8 mouse cellular contexts compared by ENCODE assay signal in genomic region chr9:106160426-106160825, GRCm38 (mm10). TPM values are rescaled to one million over a fixed set of nuclear protein-coding genes. Genes with fewer than 3 reads are reported as not detected.
DNase-seq lines count a peak whose midpoint lies in the region; ATAC-seq lines count a peak whose summit lies in the region.

No protein-coding gene starts in this region.

- DNase-seq in heart, adult 11 months, result no peak
- DNase-seq in MN1 (ENCODE audit: low spot score), result peak; percentile 40
- DNase-seq in midbrain, embryonic 10.5 days (ENCODE audit: low spot score), result no peak
- DNase-seq in ovary, adult 18-20 months (ENCODE audit: low spot score), result no peak
- no peak for DNase-seq in urinary bladder, postnatal 36 days (ENCODE audit: low spot score in 2 of 2)
- no peak for DNase-seq in left cerebral cortex, postnatal 4 days

- peak overlapping the region; percentile 65 for H3K4me2 ChIP-seq in heart, embryonic 16.5 days (ENCODE audit: low read depth, low read length)
- H3K4me2 ChIP-seq in hindbrain, embryonic 13.5 days, result peak overlapping the region; percentile 64

- peaks cover 5% of the 10 kb centered on the region; the same call in 1 of the 2 replicates for H3K4me1 ChIP-seq in heart, embryonic 16.5 days (ENCODE audit: control insufficient read depth, insufficient read depth, low read length)
- H3K4me1 ChIP-seq in hindbrain, embryonic 13.5 days (replicated peaks), result peaks cover 34% of the 10 kb centered on the region
- peaks cover 43% of the 10 kb centered on the region for H3K4me1 ChIP-seq in midbrain, embryonic 10.5 days

- peak overlapping the region; percentile 72 for H3K4me3 ChIP-seq in heart, embryonic 16.5 days (ENCODE audit: low read length)
- H3K4me3 ChIP-seq in hindbrain, embryonic 13.5 days, result peak overlapping the region; percentile 49
- peak overlapping the region; percentile 69 for H3K4me3 ChIP-seq in midbrain, embryonic 10.5 days

- ATAC-seq in heart, embryonic 16.5 days (replicated peaks; ENCODE audit: extremely low read depth, insufficient read depth, low FRiP score), result no peak
- no peak for ATAC-seq in hindbrain, embryonic 13.5 days (ENCODE audit: low FRiP score)

- no peaks in the 10 kb centered on the region for H3K9me3 ChIP-seq in heart, embryonic 16.5 days (replicated peaks; ENCODE audit: control insufficient read depth, low read length)
- H3K9me3 ChIP-seq in hindbrain, embryonic 13.5 days, result no peaks in the 10 kb centered on the region
- no peaks in the 10 kb centered on the region for H3K9me3 ChIP-seq in midbrain, embryonic 10.5 days (replicated peaks)

- WGBS in heart, embryonic 16.5 days, result 36% methylated on average over 5 of the region's 5 CpGs
- 48% methylated on average over 5 of the region's 5 CpGs for WGBS in hindbrain, embryonic 13.5 days
- WGBS in midbrain, embryonic 10.5 days, result 46% methylated on average over 5 of the region's 5 CpGs

- intact Hi-C loops in left cerebral cortex, postnatal 4 days (cut with DNase I), result no loop called here

- H3K9ac ChIP-seq in heart, embryonic 16.5 days (ENCODE audit: low read length), result peak overlapping the region; percentile 81
- H3K9ac ChIP-seq in hindbrain, embryonic 13.5 days, result peak overlapping the region; percentile 73

- H3K27me3 ChIP-seq in heart, embryonic 16.5 days (ENCODE audit: control insufficient read depth, insufficient read depth, low read length), result no peaks in the 10 kb centered on the region
- no peaks in the 10 kb centered on the region; the same call in 1 of the 2 replicates for H3K27me3 ChIP-seq in hindbrain, embryonic 13.5 days
- peaks cover 4% of the 10 kb centered on the region; the same call in 1 of the 2 replicates for H3K27me3 ChIP-seq in midbrain, embryonic 10.5 days (ENCODE audit: low read depth, poor library complexity, severe bottlenecking)

- H3K27ac ChIP-seq in heart, embryonic 16.5 days (ENCODE audit: low read length), result peak overlapping the region; percentile 92
- peak overlapping the region; percentile 99 for H3K27ac ChIP-seq in hindbrain, embryonic 13.5 days
- H3K27ac ChIP-seq in midbrain, embryonic 10.5 days (replicated peaks), result peak overlapping the region; percentile 98

- no peaks in the 10 kb centered on the region for H3K36me3 ChIP-seq in heart, embryonic 16.5 days (ENCODE audit: control insufficient read depth, insufficient read depth)
- no peaks in the 10 kb centered on the region; the same call in 1 of the 2 replicates for H3K36me3 ChIP-seq in hindbrain, embryonic 13.5 days
- no peaks in the 10 kb centered on the region; the same call in 1 of the 2 replicates for H3K36me3 ChIP-seq in midbrain, embryonic 10.5 days

RNA-seq across cellular contexts. Expression of gene Glyctk, which starts 2.5 kb away (rescaled TPM):
- polyA plus RNA-seq in heart, embryonic 16.5 days (2015; fragmentation: Nextera tagmentation; extraction: Ambion mirVana), result 1.2 TPM in 2 replicates
- polyA plus RNA-seq in hindbrain, embryonic 13.5 days (2015; fragmentation: Nextera tagmentation; extraction: Ambion mirVana), result 5.4 and 5.7 TPM in 2 replicates
- 5.0 and 8.4 TPM in 2 replicates for polyA plus RNA-seq in midbrain, embryonic 10.5 days (2016; fragmentation: Nextera tagmentation; extraction: Ambion mirVana)
- 1 to 10 TPM; 2.7 to 3.5 TPM for total RNA-seq in left cerebral cortex, postnatal 4 days (2021)

RNA-seq across cellular contexts. Expression of gene Wdr82, which starts 10.3 kb away (rescaled TPM):
- polyA plus RNA-seq in heart, embryonic 16.5 days (2015; fragmentation: Nextera tagmentation; extraction: Ambion mirVana), result 17.6 and 18.2 TPM in 2 replicates
- polyA plus RNA-seq in hindbrain, embryonic 13.5 days (2015; fragmentation: Nextera tagmentation; extraction: Ambion mirVana), result 32.6 and 33.7 TPM in 2 replicates
- polyA plus RNA-seq in midbrain, embryonic 10.5 days (2016; fragmentation: Nextera tagmentation; extraction: Ambion mirVana), result 23.4 and 29.3 TPM in 2 replicates
- 100 to 1,000 TPM; 168 to 170 TPM for total RNA-seq in left cerebral cortex, postnatal 4 days (2021)

RNA-seq across cellular contexts. Expression of gene Ppm1m, which starts 39.1 kb away (rescaled TPM):
- 25.0 and 27.7 TPM in 2 replicates for polyA plus RNA-seq in heart, embryonic 16.5 days (2015; fragmentation: Nextera tagmentation; extraction: Ambion mirVana)
- 16.6 and 19.0 TPM in 2 replicates for polyA plus RNA-seq in hindbrain, embryonic 13.5 days (2015; fragmentation: Nextera tagmentation; extraction: Ambion mirVana)
- polyA plus RNA-seq in midbrain, embryonic 10.5 days (2016; fragmentation: Nextera tagmentation; extraction: Ambion mirVana), result 46.2 and 52.1 TPM in 2 replicates
- total RNA-seq in left cerebral cortex, postnatal 4 days (2021), result 10 to 100 TPM; 16.1 to 18.7 TPM

RNA-seq across cellular contexts. Expression of gene Twf2, which starts 42.5 kb away (rescaled TPM):
- polyA plus RNA-seq in heart, embryonic 16.5 days (2015; fragmentation: Nextera tagmentation; extraction: Ambion mirVana), result 55.7 and 61.6 TPM in 2 replicates
- 53.5 and 53.9 TPM in 2 replicates for polyA plus RNA-seq in hindbrain, embryonic 13.5 days (2015; fragmentation: Nextera tagmentation; extraction: Ambion mirVana)
- 69.7 and 74.8 TPM in 2 replicates for polyA plus RNA-seq in midbrain, embryonic 10.5 days (2016; fragmentation: Nextera tagmentation; extraction: Ambion mirVana)
- total RNA-seq in left cerebral cortex, postnatal 4 days (2021), result 10 to 100 TPM; 34.4 to 38.2 TPM
